Mouse (Mus musculus) thymus, adult 2 months (tissue): ENCODE measurements around the gene Olfml1.

ENCODE experiments used
- CTCF ChIP-seq: fragments of 200-500 bp; IDR thresholded peaks from 2 replicates; pipeline ENCODE4 v1.5.1; 2012; ENCODE audit warnings: mild to moderate bottlenecking, control low read depth, low read length, moderate library complexity, borderline replicate concordance; ENCODE audit not compliant: control insufficient read depth, poor library complexity, insufficient read depth; ENCODE audit errors: extremely low read depth
- POLR2A ChIP-seq: fragments of 200-500 bp; IDR thresholded peaks from 2 replicates; pipeline ENCODE4 v1.6.1; 2012; ENCODE audit warnings: mild to moderate bottlenecking, low read length, control low read depth, moderate library complexity; ENCODE audit not compliant: control insufficient read depth, poor library complexity, insufficient read depth; ENCODE audit errors: extremely low read depth

DNA sequence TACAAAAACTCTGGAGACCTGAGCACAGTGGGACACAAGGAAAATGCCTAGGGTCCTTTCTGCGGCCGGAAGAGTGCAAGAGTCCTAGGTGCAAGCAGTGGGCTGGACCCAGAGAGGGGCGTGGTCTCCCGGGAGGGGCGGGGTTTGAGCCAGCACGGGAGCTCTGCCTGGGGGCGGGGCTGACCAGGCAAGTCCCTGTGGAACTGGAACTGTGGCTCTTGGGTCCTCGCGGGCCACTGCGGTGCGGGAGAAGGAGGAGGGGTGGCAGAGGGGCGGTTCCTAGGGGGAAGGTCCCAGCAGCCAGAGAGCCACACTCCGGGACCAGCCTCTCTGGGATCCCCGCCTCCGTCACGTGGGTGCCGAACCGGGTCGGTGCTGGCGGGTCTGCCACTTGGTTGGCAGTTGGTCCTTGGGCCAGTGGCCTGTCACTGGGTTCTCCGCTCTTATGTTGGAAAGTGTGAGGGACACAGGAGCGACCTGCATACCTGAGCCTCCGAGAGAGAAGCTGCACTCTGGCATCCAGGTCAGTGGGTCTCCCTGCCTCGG is 27.7 kb downstream of the Olfml1 start, which contains the start of gene Ppfibp2:
- TF ChIP-seq POLR2A (no peak), CTCF (no peak)
